Mouse (Mus musculus): ENCODE measurements around the gene Eva1a. TPM values are rescaled to one million over a fixed set of nuclear protein-coding genes. Genes with fewer than 3 reads are reported as not detected.
A peak's percentile ranks its signal among the peaks of the same experiment; 100 is the strongest.

Eva1a gene
- polyA plus RNA-seq, 1 experiment from 2014 or later, result 18.7 TPM

GRCm38 (mm10) chr6:82037211-82037610 is 3.6 kb upstream of the Eva1a start:
- H3K36me3 ChIP-seq (ENCODE audit: control insufficient read depth, insufficient read depth), result no peaks in the 10 kb centered on the region
- H3K4me1 ChIP-seq (replicated peaks; ENCODE audit: control insufficient read depth, insufficient read depth, low read length), result 0 out of 2 replicates have a peak, but pooled peaks cover 2% of the 10 kb centered on the region
- no peaks in the 10 kb centered on the region for H3K9me3 ChIP-seq (ENCODE audit: control insufficient read depth)
- no peak for TF ChIP-seq CTCF (IDR thresholded peaks at IDR 0.05; ENCODE audit: low read depth)
- no peak overlapping the region for H3K4me3 ChIP-seq (ENCODE audit: low read depth, low read length)
- H3K27ac ChIP-seq (ENCODE audit: low read depth, low read length), result no peak overlapping the region
- ATAC-seq, result no peak
- H3K27me3 ChIP-seq (replicated peaks; ENCODE audit: control insufficient read depth, insufficient read depth, low read length), result no peaks in the 10 kb centered on the region
- WGBS, result 73% methylated on average over 7 of the region's 7 CpGs
- H3K4me2 ChIP-seq (replicated peaks; ENCODE audit: low read depth), result no peak overlapping the region
- H3K9ac ChIP-seq (ENCODE audit: low read depth, low read length), result no peak overlapping the region

- Histone ChIP-seq H3K4me3 (ENCODE audit: low read depth, low read length) (no peak overlapping the region), H3K27ac (ENCODE audit: low read depth, low read length) (no peak overlapping the region), H3K4me1 (replicated peaks; ENCODE audit: control insufficient read depth, insufficient read depth, low read length) (0 out of 2 replicates have a peak, but pooled peaks cover 7% of the 10 kb centered on the region), H3K27me3 (replicated peaks; ENCODE audit: control insufficient read depth, insufficient read depth, low read length) (no peaks in the 10 kb centered on the region), H3K36me3 (ENCODE audit: control insufficient read depth, insufficient read depth) (no peaks in the 10 kb centered on the region), H3K9me3 (ENCODE audit: control insufficient read depth) (no peaks in the 10 kb centered on the region), H3K4me2 (replicated peaks; ENCODE audit: low read depth) (no peak overlapping the region), H3K9ac (ENCODE audit: low read depth, low read length) (no peak overlapping the region)
- no peak for ATAC-seq
- no peak for TF ChIP-seq CTCF (IDR thresholded peaks at IDR 0.05; ENCODE audit: low read depth)
- 74% methylated on average over 6 of the region's 6 CpGs for WGBS
These were observed 1.6 kb upstream of the Eva1a start for GRCm38 (mm10) chr6:82039193-82039592.

- Histone ChIP-seq H3K4me2 (replicated peaks; ENCODE audit: low read depth) (no peak overlapping the region), H3K4me1 (replicated peaks; ENCODE audit: control insufficient read depth, insufficient read depth, low read length) (0 out of 2 replicates have a peak, but pooled peaks cover 7% of the 10 kb centered on the region), H3K36me3 (ENCODE audit: control insufficient read depth, insufficient read depth) (no peaks in the 10 kb centered on the region), H3K4me3 (ENCODE audit: low read depth, low read length) (no peak overlapping the region), H3K9me3 (ENCODE audit: control insufficient read depth) (no peaks in the 10 kb centered on the region), H3K27me3 (replicated peaks; ENCODE audit: control insufficient read depth, insufficient read depth, low read length) (no peaks in the 10 kb centered on the region), H3K27ac (ENCODE audit: low read depth, low read length) (no peak overlapping the region), H3K9ac (ENCODE audit: low read depth, low read length) (no peak overlapping the region)
- WGBS, result 61% methylated on average over 7 of the region's 7 CpGs
- no peak for TF ChIP-seq CTCF (IDR thresholded peaks at IDR 0.05; ENCODE audit: low read depth)
- no peak for ATAC-seq
These were observed 875 bp upstream of the Eva1a start for GRCm38 (mm10) chr6:82039968-82040367.

GRCm38 (mm10) chr6:82041488-82042295 is 849 bp downstream of the Eva1a start:
- Histone ChIP-seq H3K4me1 (replicated peaks; ENCODE audit: control insufficient read depth, insufficient read depth, low read length) (0 out of 2 replicates have a peak, but pooled peaks cover 7% of the 10 kb centered on the region), H3K27ac (ENCODE audit: low read depth, low read length) (peak overlapping the region; percentile 65), H3K4me3 (ENCODE audit: low read depth, low read length) (peak overlapping the region; percentile 65), H3K36me3 (ENCODE audit: control insufficient read depth, insufficient read depth) (no peaks in the 10 kb centered on the region), H3K9ac (ENCODE audit: low read depth, low read length) (peak overlapping the region; percentile 73), H3K4me2 (replicated peaks; ENCODE audit: low read depth) (peak overlapping the region; percentile 94), H3K9me3 (ENCODE audit: control insufficient read depth) (no peaks in the 10 kb centered on the region), H3K27me3 (replicated peaks; ENCODE audit: control insufficient read depth, insufficient read depth, low read length) (no peaks in the 10 kb centered on the region)
- under 1% methylated on average over 41 of the region's 50 CpGs for WGBS
- TF ChIP-seq CTCF (IDR thresholded peaks at IDR 0.05; ENCODE audit: low read depth), result no peak
- ATAC-seq, result peak; percentile 72

- peak; percentile 39 for ATAC-seq
- H3K4me2 ChIP-seq (replicated peaks; ENCODE audit: low read depth), result peak overlapping the region; percentile 94
- H3K4me3 ChIP-seq (ENCODE audit: low read depth, low read length), result peak overlapping the region; percentile 65
- H3K9me3 ChIP-seq (ENCODE audit: control insufficient read depth), result no peaks in the 10 kb centered on the region
- H3K36me3 ChIP-seq (ENCODE audit: control insufficient read depth, insufficient read depth), result no peaks in the 10 kb centered on the region
- peak; percentile 67 for TF ChIP-seq CTCF (IDR thresholded peaks at IDR 0.05; ENCODE audit: low read depth)
- WGBS, result under 1% methylated on average over 35 of the region's 35 CpGs
- H3K9ac ChIP-seq (ENCODE audit: low read depth, low read length), result peak overlapping the region; percentile 73
- H3K4me1 ChIP-seq (replicated peaks; ENCODE audit: control insufficient read depth, insufficient read depth, low read length), result 0 out of 2 replicates have a peak, but pooled peaks cover 7% of the 10 kb centered on the region
- peak overlapping the region; percentile 65 for H3K27ac ChIP-seq (ENCODE audit: low read depth, low read length)
- H3K27me3 ChIP-seq (replicated peaks; ENCODE audit: control insufficient read depth, insufficient read depth, low read length), result no peaks in the 10 kb centered on the region
These were observed 1.7 kb downstream of the Eva1a start for GRCm38 (mm10) chr6:82042296-82043125.

- Histone ChIP-seq H3K4me3 (ENCODE audit: low read depth, low read length) (peak overlapping the region; percentile 65), H3K9me3 (ENCODE audit: control insufficient read depth) (no peaks in the 10 kb centered on the region), H3K4me1 (replicated peaks; ENCODE audit: control insufficient read depth, insufficient read depth, low read length) (0 out of 2 replicates have a peak, but pooled peaks cover 7% of the 10 kb centered on the region), H3K27ac (ENCODE audit: low read depth, low read length) (no peak overlapping the region), H3K36me3 (ENCODE audit: control insufficient read depth, insufficient read depth) (no peaks in the 10 kb centered on the region), H3K27me3 (replicated peaks; ENCODE audit: control insufficient read depth, insufficient read depth, low read length) (no peaks in the 10 kb centered on the region), H3K4me2 (replicated peaks; ENCODE audit: low read depth) (peak overlapping the region; percentile 94), H3K9ac (ENCODE audit: low read depth, low read length) (no peak overlapping the region)
- TF ChIP-seq CTCF (IDR thresholded peaks at IDR 0.05; ENCODE audit: low read depth), result no peak
- 33% methylated on average over 4 of the region's 4 CpGs for WGBS
- no peak for ATAC-seq
These were observed 2.8 kb downstream of the Eva1a start for GRCm38 (mm10) chr6:82043634-82044033.
